Comparison of ENCODE assay signal across 8 mouse cellular contexts in genomic region chr10:18545309-18545708, GRCm38 (mm10). TPM values are rescaled to one million over a fixed set of nuclear protein-coding genes. Genes with fewer than 3 reads are reported as not detected.
DNase-seq lines count a peak whose midpoint lies in the region; ATAC-seq and TF ChIP-seq lines count a peak whose summit lies in the region.

No protein-coding gene starts in this region.

- H3K9me3 ChIP-seq in liver, embryonic 16.5 days (replicated peaks; ENCODE audit: control insufficient read depth, low read length), result no peaks in the 10 kb centered on the region

- no peak overlapping the region for H3K27ac ChIP-seq in thymus, adult 2 months (ENCODE audit: control insufficient read depth, insufficient read depth, low read length)
- H3K27ac ChIP-seq in liver, embryonic 16.5 days (ENCODE audit: low read length), result no peak overlapping the region

- peaks cover 10% of the 10 kb centered on the region for H3K4me1 ChIP-seq in thymus, adult 2 months (replicated peaks; ENCODE audit: control insufficient read depth, insufficient read depth, low read length)
- no peaks in the 10 kb centered on the region for H3K4me1 ChIP-seq in liver, embryonic 16.5 days (ENCODE audit: control insufficient read depth, low read depth, low read length)

- TF ChIP-seq CTCF in thymus, adult 2 months (IDR thresholded peaks at IDR 0.05; ENCODE audit: borderline replicate concordance, control insufficient read depth, extremely low read depth, insufficient read depth, low read length, poor library complexity), result no peak

- peak overlapping the region; percentile 42 for H3K4me3 ChIP-seq in thymus, adult 2 months (ENCODE audit: control insufficient read depth, insufficient read depth, low read length)
- peak overlapping the region; percentile 51 for H3K4me3 ChIP-seq in liver, embryonic 16.5 days (ENCODE audit: low read depth, low read length)

- H3K4me2 ChIP-seq in liver, embryonic 16.5 days (ENCODE audit: low read depth, low read length), result peak overlapping the region; percentile 65

- WGBS in thymus, adult 2 months, result 20% methylated on average over 13 of the region's 13 CpGs
- WGBS in liver, embryonic 16.5 days (ENCODE audit: insufficient replicate concordance), result 7% methylated on average over 13 of the region's 13 CpGs

- peak; percentile 49 for DNase-seq in embryo, embryonic 10.5 days (ENCODE audit: low spot score)
- no peak for DNase-seq in embryo, embryonic 9.5 days (ENCODE audit: extremely low spot score)
- DNase-seq in thymus, adult 2 months, result no peak
- no peak for DNase-seq in thymus, adult 18-20 months
- DNase-seq in gastrocnemius, postnatal 10 days, result no peak
- no peak for DNase-seq in adrenal gland, adult 2 months
- DNase-seq in c-Kit-positive CD71-positive TER-119-positive erythroid progenitor cells, embryonic 14.5 days (ENCODE audit: low spot score), result no peak

- ATAC-seq in liver, embryonic 16.5 days (ENCODE audit: low read depth), result no peak

- H3K36me3 ChIP-seq in thymus, adult 2 months (ENCODE audit: control insufficient read depth, insufficient read depth, low read length), result no peaks in the 10 kb centered on the region
- no peaks in the 10 kb centered on the region for H3K36me3 ChIP-seq in liver, embryonic 16.5 days (ENCODE audit: control insufficient read depth, insufficient read depth)

- no peaks in the 10 kb centered on the region; the same call in 1 of the 2 replicates for H3K27me3 ChIP-seq in thymus, adult 2 months (ENCODE audit: control insufficient read depth, insufficient read depth, low read length)
- no peaks in the 10 kb centered on the region for H3K27me3 ChIP-seq in liver, embryonic 16.5 days (ENCODE audit: control insufficient read depth, insufficient read depth, low read depth, low read length)

- TF ChIP-seq POLR2A in thymus, adult 2 months (IDR thresholded peaks at IDR 0.05; ENCODE audit: control insufficient read depth, extremely low read depth, insufficient read depth, low read length, poor library complexity), result no peak

- peak overlapping the region; percentile 34 for H3K9ac ChIP-seq in liver, embryonic 16.5 days (ENCODE audit: low read depth, low read length)

RNA-seq across cellular contexts. Expression of gene Hebp2, which starts 0.6 kb away (rescaled TPM):
- 0.46 and 0.66 TPM in 2 replicates for polyA plus RNA-seq in thymus, adult 2 months (2012; rRNA removed)
- polyA plus RNA-seq in liver, embryonic 16.5 days (2015; fragmentation: Nextera tagmentation; extraction: Ambion mirVana), result 1.3 and 1.6 TPM in 2 replicates
- 1 to 10 TPM; 1.7 to 2.6 TPM for total RNA-seq in gastrocnemius, postnatal 10 days (2021)
- 1 to 10 TPM; 4.6 to 6.2 TPM for total RNA-seq in adrenal gland, adult 2 months (2021)
- polyA plus RNA-seq in adrenal gland, adult 2 months (2012; rRNA removed), result 0.56 and 1.4 TPM in 2 replicates
